Mouse (Mus musculus) granulocyte monocyte progenitor cell, adult 5-6 weeks (primary cell): ENCODE results near the gene Tmem82. TPM values are rescaled to one million over a fixed set of nuclear protein-coding genes. Genes with fewer than 3 reads are reported as not detected.

Source experiments
- ATAC-seq: replicated peaks from 2 replicates; pipeline ENCODE4 v1.8.0; 2016; ENCODE audit warnings: mild to moderate bottlenecking, moderate TSS enrichment, inconsistent platforms; ENCODE audit not compliant: poor library complexity, severe bottlenecking
- total RNA-seq, 2 experiments: library from RNA; stranded (forward) in 1 of 2; stranded (reverse) in 1 of 2; fragments of 200-712, 200-1000 nt in 1 of 2; fragments of >200 nt in 1 of 2; fragmentation: Nextera tagmentation in 1 of 2; gene quantifications; 2 replicates each; pipeline ENCODE4 v1.2.3; 2014 to 2017

The Tmem82 gene
- total RNA-seq, 2 experiments from 2014 or later: 0.72 to 3.8 TPM

- ATAC-seq: peak; percentile 36
Measured at GRCm38 (mm10) chr4:141617863-141618564, 419 bp downstream of the Tmem82 start.

- peak; percentile 76 for ATAC-seq
Measured at GRCm38 (mm10) chr4:141617299-141617698, 1.1 kb downstream of the Tmem82 start.

DNA sequence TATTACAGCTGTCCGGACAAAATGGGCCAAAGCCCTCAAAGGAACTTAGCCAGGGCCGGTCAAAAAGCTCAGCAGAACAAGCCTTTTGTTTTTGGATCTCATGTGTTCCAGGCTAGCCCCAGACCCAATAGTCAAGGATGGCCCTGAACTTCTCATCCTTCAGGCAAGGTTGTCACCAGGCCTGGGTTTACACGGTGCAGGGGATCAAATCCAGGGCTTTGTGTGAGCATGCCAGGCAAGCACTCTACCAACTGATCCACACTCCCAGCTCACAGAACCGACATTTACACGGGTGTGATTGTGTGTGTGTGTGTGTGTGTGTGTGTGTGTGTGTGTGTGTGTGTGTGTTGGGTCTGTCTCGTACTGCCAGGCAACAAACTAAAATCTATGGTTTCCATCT lies 1.6 kb downstream of the Tmem82 start:
- no peak for ATAC-seq

GRCm38 (mm10) chr4:141614946-141615345 lies 3.5 kb downstream of the Tmem82 start:
- no peak for ATAC-seq

DNA sequence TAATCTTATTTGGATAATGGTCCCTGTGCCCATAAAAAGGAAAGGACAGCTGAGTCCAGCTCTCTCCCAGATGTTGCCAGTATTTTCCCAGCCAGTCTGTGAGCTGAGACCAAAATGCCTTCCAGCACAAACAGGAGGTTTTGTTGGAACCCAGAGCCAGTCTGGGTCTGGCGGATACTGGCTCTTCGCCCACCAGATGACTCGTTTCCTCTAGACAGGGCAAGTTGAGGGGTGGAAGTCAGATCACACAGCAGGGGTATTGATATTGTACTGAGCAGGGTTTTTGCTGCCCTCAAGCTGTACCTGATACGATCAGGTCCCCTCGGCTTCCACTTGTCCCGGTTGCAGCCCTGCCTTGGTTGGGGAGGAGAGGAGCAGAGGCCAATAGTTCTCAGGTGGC lies 8.9 kb downstream of the Tmem82 start:
- no peak for ATAC-seq

- ATAC-seq: no peak; the same call in 1 of the 2 replicates
Measured at GRCm38 (mm10) chr4:141605861-141606260, 12.6 kb downstream of the Tmem82 start, which contains the start of gene Fblim1. Fblim1 (minus strand) TSS chr4:141606096.

- ATAC-seq: no peak
Measured at GRCm38 (mm10) chr4:141605421-141605820, 13.0 kb downstream of the Tmem82 start.

- ATAC-seq: no peak
Measured at GRCm38 (mm10) chr4:141604493-141604892, 13.9 kb downstream of the Tmem82 start.

DNA sequence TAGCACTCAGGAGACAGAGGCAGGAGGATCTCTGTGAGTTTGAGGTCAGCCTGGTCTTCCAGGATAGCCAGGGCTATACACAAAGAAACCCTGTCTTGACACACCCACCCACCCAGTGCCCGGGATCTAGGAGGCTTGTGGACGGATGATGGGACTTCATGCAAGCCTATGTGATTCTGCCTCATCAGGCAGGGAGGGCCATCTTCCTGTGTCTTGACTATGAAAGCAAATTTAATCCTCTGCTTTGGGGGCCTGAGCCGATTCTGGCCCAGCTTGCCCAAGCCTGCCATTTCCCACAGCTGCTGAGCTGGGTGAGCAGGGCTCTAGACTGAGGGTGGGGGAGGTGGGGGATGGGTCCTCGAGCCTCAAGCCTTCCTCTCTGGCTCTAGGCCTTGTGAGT lies 14.5 kb downstream of the Tmem82 start:
- ATAC-seq: no peak

- ATAC-seq: peak; percentile 73
Measured at GRCm38 (mm10) chr4:141602523-141603223, 15.8 kb downstream of the Tmem82 start.

DNA sequence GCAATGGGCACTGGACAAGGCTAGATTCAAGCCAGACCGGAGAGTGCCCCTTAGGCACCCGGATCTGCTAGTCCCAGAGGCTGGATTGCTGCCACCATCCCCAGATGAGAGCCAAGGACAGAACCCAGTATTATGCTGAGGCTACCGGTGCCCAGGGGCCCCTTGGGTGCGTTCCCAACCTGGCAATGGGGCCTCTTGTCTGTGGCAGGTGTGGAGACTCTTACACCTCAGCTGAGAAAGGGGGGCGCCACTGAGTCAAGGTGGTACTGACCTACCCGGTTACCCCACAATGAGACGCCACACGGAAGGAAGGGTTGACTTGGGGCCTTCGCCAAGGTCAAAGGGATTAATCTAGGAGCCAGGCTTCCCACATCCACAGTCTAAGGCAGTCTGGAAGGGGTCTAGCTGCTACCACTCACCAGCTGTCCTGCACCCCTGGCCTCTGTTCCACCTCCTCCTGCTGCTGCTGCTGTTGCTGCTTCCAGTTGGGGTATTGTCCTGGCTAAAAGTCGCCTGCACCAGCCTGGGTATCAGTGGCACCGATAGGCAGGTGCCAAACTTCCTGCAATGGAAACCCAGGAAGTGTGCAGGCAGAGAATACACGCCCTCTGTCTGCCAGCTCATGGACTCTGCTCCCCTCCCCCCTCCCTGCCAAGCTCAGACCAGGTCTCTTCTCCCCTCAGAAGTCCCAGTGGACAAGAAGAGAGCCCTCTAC lies 17.1 kb downstream of the Tmem82 start:
- ATAC-seq: no peak

DNA sequence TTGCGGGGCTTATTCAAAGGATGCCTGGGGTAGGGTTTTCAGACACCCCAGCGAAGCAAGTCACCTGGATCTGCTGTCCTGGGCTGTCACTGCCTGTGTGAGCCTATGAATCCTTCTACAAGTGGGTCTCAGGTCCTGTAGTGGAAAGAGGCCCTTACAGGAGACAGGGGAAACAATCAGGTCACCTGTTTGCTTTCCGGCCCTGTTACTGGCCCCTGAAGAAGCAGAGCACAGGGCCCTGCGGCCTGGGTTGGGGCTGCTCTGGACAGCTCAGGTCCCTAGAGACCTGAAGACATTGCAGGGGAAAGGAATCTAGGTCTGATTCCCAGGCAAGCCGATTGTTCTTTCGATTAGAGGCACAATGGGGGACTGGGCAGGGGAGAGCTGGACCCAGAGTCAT lies 18.1 kb downstream of the Tmem82 start:
- ATAC-seq: no peak

DNA sequence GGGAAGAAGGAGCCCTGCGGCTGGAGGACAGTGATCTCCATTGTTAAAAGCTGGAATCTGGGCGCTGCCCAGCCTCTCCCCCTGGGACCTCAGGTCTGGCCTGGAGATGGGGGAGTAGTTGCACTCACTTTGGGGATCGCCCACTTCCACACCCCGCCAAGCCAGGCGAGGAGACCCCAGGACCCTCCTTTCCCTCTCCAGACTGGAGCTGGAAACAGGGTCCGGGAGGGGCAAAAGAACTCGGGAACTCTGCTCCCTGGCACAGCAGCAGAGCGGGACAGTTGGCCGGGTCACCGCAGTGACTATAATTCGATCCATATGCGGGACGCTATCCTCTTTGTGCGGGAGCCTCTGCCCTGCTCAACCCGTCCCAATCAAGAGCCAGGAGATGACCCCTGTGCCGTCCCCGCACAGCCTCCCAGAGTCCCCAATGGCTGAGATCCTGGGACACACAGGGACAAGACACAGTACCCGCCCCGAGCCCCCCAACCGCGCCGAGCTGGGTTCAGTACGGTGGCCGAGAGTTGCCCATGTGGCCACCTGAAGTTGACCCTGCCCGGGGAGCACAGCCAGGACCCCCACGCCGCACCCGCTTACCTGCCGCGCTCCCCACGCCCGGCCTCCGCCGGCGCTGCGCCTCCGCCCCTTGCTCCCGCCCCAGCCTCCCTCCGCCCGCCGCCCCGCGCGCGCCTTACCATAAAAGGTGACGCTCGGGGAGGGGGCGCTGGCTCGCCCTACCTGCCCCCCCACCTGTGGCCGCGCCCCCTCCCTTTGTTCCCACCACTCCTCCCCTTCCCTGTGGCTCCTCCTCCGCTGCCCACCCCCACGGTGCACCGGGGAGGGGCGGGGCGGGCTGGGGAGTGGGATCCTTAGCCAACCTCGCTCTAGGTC lies 18.9 kb downstream of the Tmem82 start:
- ATAC-seq: no peak

DNA sequence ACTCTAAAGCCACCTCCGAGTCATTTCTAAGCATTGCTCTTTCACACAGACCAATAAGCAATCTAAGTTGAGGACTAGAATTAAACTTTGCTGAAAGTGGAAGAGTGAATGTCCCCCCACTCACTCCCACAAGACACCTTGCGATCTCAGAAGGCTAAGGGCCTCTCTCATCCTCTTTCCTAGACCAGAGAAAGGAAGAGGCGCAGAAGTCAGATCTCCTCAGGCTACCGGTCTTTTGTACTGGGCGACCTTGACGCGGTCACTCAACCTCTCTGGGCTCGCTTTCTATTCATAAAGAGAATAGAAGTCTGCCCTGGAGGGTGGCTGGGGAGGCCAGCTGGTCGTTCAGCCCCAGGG lies 19.6 kb downstream of the Tmem82 start:
- no peak for ATAC-seq

- ATAC-seq: no peak
Measured at GRCm38 (mm10) chr4:141598199-141598893, 20.1 kb downstream of the Tmem82 start.

DNA sequence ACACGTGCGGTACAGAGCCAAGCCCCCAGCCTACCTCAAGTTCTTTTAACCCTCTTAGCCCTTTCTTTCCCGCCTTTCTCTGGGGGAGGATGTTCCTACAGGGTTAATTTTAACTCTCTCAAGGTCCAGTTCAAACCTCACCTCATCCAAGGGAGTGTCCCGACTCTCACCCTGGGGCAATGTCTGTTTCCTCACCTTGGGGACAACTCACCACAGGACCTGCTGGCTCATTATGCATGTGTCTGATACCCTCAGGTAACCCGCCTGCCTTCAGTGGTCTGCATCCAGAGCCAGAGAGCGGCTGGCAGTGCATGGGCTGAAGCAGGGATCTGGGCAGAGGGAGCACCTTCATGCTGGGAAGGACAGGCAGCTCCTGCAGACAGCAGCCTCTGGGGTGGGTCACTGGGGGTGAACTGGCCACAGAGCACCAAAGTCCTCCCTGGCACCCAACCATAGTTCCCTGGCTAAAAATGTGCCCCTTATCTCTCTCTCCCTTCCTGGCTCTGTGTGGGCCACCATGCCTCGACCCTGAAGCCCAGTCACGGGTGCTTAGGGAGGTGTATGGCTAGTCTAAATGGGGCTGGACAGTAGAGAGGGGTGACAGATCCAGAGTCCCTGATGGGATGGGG lies 21.6 kb downstream of the Tmem82 start:
- no peak for ATAC-seq

GRCm38 (mm10) chr4:141595605-141596268 lies 22.7 kb downstream of the Tmem82 start:
- peak; percentile 43 for ATAC-seq

DNA sequence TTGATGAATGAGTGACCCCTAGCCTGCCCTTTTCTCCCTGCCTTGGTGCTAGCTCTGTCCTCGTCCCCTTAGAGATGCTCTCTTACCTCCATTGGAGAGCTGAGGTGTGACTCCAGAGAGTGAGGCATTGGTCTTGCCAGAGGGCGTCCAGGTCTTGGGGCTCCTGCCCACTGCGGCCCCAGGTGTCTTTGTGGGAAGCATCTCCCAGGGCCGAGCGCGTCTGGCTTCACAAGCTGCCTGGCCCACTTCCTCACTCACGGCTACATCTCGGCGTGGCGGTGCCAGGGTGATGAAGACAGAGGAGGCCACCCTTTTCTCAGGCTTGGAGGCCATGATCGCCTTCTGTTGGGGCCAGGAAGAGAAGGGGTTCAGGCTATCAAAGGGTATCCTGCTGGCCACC lies 23.3 kb downstream of the Tmem82 start:
- no peak for ATAC-seq

DNA sequence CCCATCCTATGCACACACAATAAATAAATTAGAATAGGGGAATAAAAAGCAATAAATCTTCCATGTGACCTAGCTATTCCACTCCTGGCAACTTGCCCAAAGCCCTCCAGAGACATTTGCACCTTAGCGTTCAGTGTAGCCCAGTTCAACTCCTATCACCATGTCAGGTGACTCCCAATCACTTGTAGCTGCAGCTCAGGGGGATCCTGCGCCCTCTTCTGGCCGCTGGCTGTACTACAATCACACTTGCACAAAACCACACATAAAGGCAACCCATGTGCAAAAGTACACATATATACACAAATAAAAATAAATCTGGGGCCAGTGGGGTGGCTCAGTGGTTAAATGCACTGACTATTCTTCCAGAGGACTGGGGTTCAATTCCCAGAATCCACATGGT lies 26.9 kb downstream of the Tmem82 start:
- ATAC-seq: peak; percentile 70
